Mouse (Mus musculus) pancreas, adult 10 weeks (tissue): ENCODE measurements around the gene 2410131K14Rik. TPM values are rescaled to one million over a fixed set of nuclear protein-coding genes. Genes with fewer than 3 reads are reported as not detected.

Experiments used
- polyA plus RNA-seq: library from polyadenylated mRNA; stranded (reverse); fragments of 350-450 nt; fragmentation: Illumina TruSeq; extraction: RNeasy Lipid Tissue Mini Kit (QIAGEN cat#74804); gene quantifications from one replicate; pipeline ENCODE4 v1.2.3, GENCODE M21; 2015; ENCODE audit warnings: low read depth, low replicate concordance; ENCODE audit not compliant: insufficient read depth

Gene 2410131K14Rik
- polyA plus RNA-seq: 1.1 TPM

DNA sequence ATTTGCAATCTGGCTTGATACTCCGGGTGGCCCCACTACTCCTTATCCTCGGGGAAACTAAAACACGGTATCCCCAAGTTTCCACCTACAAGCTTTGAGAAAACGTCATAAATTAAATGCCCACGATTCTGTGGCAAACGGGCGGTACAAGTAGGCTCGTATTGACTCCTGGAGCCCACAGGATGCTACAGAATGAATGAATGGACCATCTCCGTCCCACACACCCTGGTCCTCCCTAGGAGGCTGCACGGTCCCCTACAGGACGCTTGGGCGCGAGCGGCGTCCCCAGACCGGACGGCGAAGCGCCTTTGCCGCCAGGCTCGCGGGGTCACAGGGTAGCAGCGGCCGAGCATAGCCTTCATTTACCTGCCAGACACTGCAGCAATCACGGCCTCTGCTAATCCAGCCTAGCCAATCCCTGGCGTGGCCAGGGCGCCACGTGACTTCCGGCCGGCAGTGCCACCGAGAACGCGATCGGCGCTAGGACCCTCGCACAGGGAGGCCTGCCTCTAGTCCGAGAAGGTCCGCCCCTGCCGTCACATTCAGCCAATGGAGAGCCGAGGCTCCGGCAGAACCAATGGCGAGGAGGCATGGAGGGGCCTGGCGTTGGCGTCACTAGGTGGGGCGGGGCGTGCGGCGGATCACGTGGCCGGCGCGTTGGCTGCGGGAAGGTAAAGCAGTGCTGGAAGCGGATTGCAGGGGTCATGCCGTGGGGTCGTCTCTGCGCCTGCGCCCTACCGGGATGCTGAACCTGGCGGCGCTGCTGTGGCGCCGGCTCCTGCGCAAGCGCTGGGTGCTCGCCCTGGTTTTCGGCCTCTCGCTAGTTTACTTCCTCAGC, at the start of gene 2410131K14Rik, which contains the start of gene Rnft2:
Gene 2410131K14Rik (plus strand): TSS at position 622 of the 838 bp plus-strand sequence.
Gene Rnft2 (minus strand): TSS at position 511 of the 838 bp plus-strand sequence.

Other genes with a start within 250 kb of the 2410131K14Rik start
- gene Tesc, start 217.5 kb upstream of the 2410131K14Rik start, polyA plus RNA-seq: 2.6 TPM
- 7.7 TPM for gene Fbxw8, start 89.8 kb upstream of the 2410131K14Rik start, polyA plus RNA-seq
- gene Hrk, start 80.6 kb upstream of the 2410131K14Rik start, polyA plus RNA-seq: not detected
- gene Rnft2, start 111 bp upstream of the 2410131K14Rik start, polyA plus RNA-seq: 0.59 TPM